Mouse (Mus musculus): ENCODE measurements around the gene Ate1. TPM values are rescaled to one million over a fixed set of nuclear protein-coding genes. Genes with fewer than 3 reads are reported as not detected.

Ate1 gene
- 10 to 100 TPM; 40.7 to 46.7 TPM for polyA plus RNA-seq (2017; shearing (Covaris generic))

GRCm38 (mm10) chr7:130520049-130520425 lies at the start of gene Ate1:
TSS of gene Ate1 (minus strand) at chr7:130520369.

Other genes starting within 250 kb of the Ate1 start
- gene Nsmce4a, start 52.7 kb upstream of the Ate1 start, polyA plus RNA-seq (2017; shearing (Covaris generic)), result 100 to 1,000 TPM; 175 to 185 TPM
- 10 to 100 TPM; 11.8 to 20.2 TPM for gene Tacc2, start 57.1 kb upstream of the Ate1 start, polyA plus RNA-seq (2017; shearing (Covaris generic))